Mouse (Mus musculus) thymus, adult 2 months (tissue): ENCODE data around the gene Fam53b. TPM values are rescaled to one million over a fixed set of nuclear protein-coding genes. Genes with fewer than 3 reads are reported as not detected.

Experiments used
- DNase-seq: peaks from one replicate; pipeline ENCODE4 v3.0.0; 2021
- H3K27ac ChIP-seq: fragments of 200-500 bp; 2 replicates; pipeline ENCODE4 v1.5.1; 2012; ENCODE audit warnings: low read length, control low read depth; ENCODE audit not compliant: control insufficient read depth, insufficient read depth
- H3K27me3 ChIP-seq: fragments of 200-500 bp; 2 replicates; pipeline ENCODE4 v1.6.1; 2012; ENCODE audit warnings: mild to moderate bottlenecking, low read length, moderate library complexity, mixed read lengths; ENCODE audit not compliant: control insufficient read depth, insufficient read depth
- H3K36me3 ChIP-seq: fragments of 200-500 bp; 2 replicates; pipeline ENCODE4 v1.6.1; 2012; ENCODE audit warnings: mild to moderate bottlenecking, low read length, moderate library complexity; ENCODE audit not compliant: control insufficient read depth, insufficient read depth
- H3K4me1 ChIP-seq: fragments of 200-500 bp; replicated peaks from 2 replicates; pipeline ENCODE4 v1.6.1; 2012; ENCODE audit warnings: low read length; ENCODE audit not compliant: control insufficient read depth, insufficient read depth
- H3K4me3 ChIP-seq: fragments of 200-500 bp; 2 replicates; pipeline ENCODE4 v1.5.1; 2012; ENCODE audit warnings: mild to moderate bottlenecking, low read length, control low read depth, moderate library complexity; ENCODE audit not compliant: control insufficient read depth, insufficient read depth
- CTCF ChIP-seq: fragments of 200-500 bp; IDR thresholded peaks from 2 replicates; pipeline ENCODE4 v1.5.1; 2012; ENCODE audit warnings: mild to moderate bottlenecking, control low read depth, low read length, moderate library complexity, borderline replicate concordance; ENCODE audit not compliant: control insufficient read depth, poor library complexity, insufficient read depth; ENCODE audit errors: extremely low read depth
- POLR2A ChIP-seq: fragments of 200-500 bp; IDR thresholded peaks from 2 replicates; pipeline ENCODE4 v1.6.1; 2012; ENCODE audit warnings: mild to moderate bottlenecking, low read length, control low read depth, moderate library complexity; ENCODE audit not compliant: control insufficient read depth, poor library complexity, insufficient read depth; ENCODE audit errors: extremely low read depth
- WGBS: fragments of 180-500 bp; shearing (Covaris S2); methylation state at CpG from one replicate; pipeline ENCODE4 v1.1.7; 2018; 5-methylcytosine and 5-hydroxymethylcytosine counted together
- polyA plus RNA-seq: library from polyadenylated mRNA; depleted of rRNA; stranded (reverse); fragments of >200 nt; gene quantifications from 2 replicates; pipeline ENCODE4 v1.2.3, GENCODE M21; 2012

The Fam53b gene
- polyA plus RNA-seq, 1 experiment, result 104 TPM

- DNase-seq, result no peak
- Histone ChIP-seq H3K4me3 (no peak overlapping the region), H3K36me3 (no peaks in the 10 kb centered on the region), H3K27me3 (no peaks in the 10 kb centered on the region), H3K4me1 (peaks cover 45% of the 10 kb centered on the region), H3K27ac (no peak overlapping the region)
- WGBS, result 60% methylated on average over 5 of the region's 5 CpGs
- TF ChIP-seq POLR2A (no peak), CTCF (no peak)
Observed at GRCm38 (mm10) chr7:132795141-132795540, 18.5 kb downstream of the Fam53b start.

- H3K27ac ChIP-seq, result no peak overlapping the region
- no peak for DNase-seq
- no peaks in the 10 kb centered on the region for H3K27me3 ChIP-seq
- H3K36me3 ChIP-seq, result no peaks in the 10 kb centered on the region
- WGBS, result 58% methylated on average over 6 of the region's 6 CpGs
- H3K4me1 ChIP-seq, result peaks cover 41% of the 10 kb centered on the region
- H3K4me3 ChIP-seq, result no peak overlapping the region
- TF ChIP-seq CTCF (no peak), POLR2A (no peak)
Observed at GRCm38 (mm10) chr7:132793467-132793866, 20.2 kb downstream of the Fam53b start.

- Histone ChIP-seq H3K4me1 (peaks cover 49% of the 10 kb centered on the region), H3K27me3 (no peaks in the 10 kb centered on the region), H3K27ac (no peak overlapping the region), H3K4me3 (no peak overlapping the region), H3K36me3 (no peaks in the 10 kb centered on the region)
- no peak for DNase-seq
- 95% methylated on average over 14 of the region's 14 CpGs for WGBS
- TF ChIP-seq POLR2A (no peak), CTCF (no peak)
Observed at GRCm38 (mm10) chr7:132790447-132791219, 23.1 kb downstream of the Fam53b start.

GRCm38 (mm10) chr7:132788826-132789225, 24.9 kb downstream of the Fam53b start:
- Histone ChIP-seq H3K36me3 (no peaks in the 10 kb centered on the region), H3K27ac (no peak overlapping the region), H3K27me3 (no peaks in the 10 kb centered on the region), H3K4me1 (peaks cover 38% of the 10 kb centered on the region), H3K4me3 (no peak overlapping the region)
- TF ChIP-seq CTCF, result no peak
- no peak for TF ChIP-seq POLR2A
- DNase-seq, result no peak
- 98% methylated on average over 13 of the region's 13 CpGs for WGBS

GRCm38 (mm10) chr7:132787496-132788190, 26.0 kb downstream of the Fam53b start:
- DNase-seq, result no peak
- H3K4me1 ChIP-seq, result peaks cover 28% of the 10 kb centered on the region
- 40% methylated on average over 4 of the region's 4 CpGs for WGBS
- no peak overlapping the region for H3K4me3 ChIP-seq
- no peak overlapping the region for H3K27ac ChIP-seq
- H3K36me3 ChIP-seq, result no peaks in the 10 kb centered on the region
- H3K27me3 ChIP-seq, result no peaks in the 10 kb centered on the region
- TF ChIP-seq POLR2A (no peak), CTCF (no peak)

GRCm38 (mm10) chr7:132787022-132787421, 26.7 kb downstream of the Fam53b start:
- Histone ChIP-seq H3K27ac (no peak overlapping the region), H3K27me3 (no peaks in the 10 kb centered on the region), H3K4me3 (no peak overlapping the region), H3K4me1 (peaks cover 24% of the 10 kb centered on the region), H3K36me3 (no peaks in the 10 kb centered on the region)
- TF ChIP-seq CTCF (no peak), POLR2A (no peak)
- no peak for DNase-seq
- WGBS, result 96% methylated on average over 4 of the region's 4 CpGs
